Mouse (Mus musculus) erythroblast, embryonic 14.5 days (primary cell): Measurements from ENCODE around the gene Ppy. TPM values are rescaled to one million over a fixed set of nuclear protein-coding genes. Genes with fewer than 3 reads are reported as not detected.

Experiments
- H3K27me3 ChIP-seq: 2 replicates; pipeline ENCODE4 v1.6.1; 2012; ENCODE audit warnings: inconsistent platforms; ENCODE audit not compliant: control insufficient read depth
- H3K36me3 ChIP-seq: 2 replicates; pipeline ENCODE4 v1.6.1; 2012; ENCODE audit warnings: mild to moderate bottlenecking, inconsistent platforms; ENCODE audit not compliant: control insufficient read depth
- H3K4me1 ChIP-seq: 2 replicates; pipeline ENCODE4 v1.6.1; 2012; ENCODE audit warnings: inconsistent platforms; ENCODE audit not compliant: control insufficient read depth
- H3K4me3 ChIP-seq: replicated peaks from 2 replicates; pipeline ENCODE3; 2012; ENCODE audit warnings: moderate library complexity, mild to moderate bottlenecking, inconsistent platforms
- H3K9me3 ChIP-seq: 2 replicates; pipeline ENCODE4 v1.6.1; 2012; ENCODE audit warnings: low read length, inconsistent platforms, mixed read lengths; ENCODE audit not compliant: control insufficient read depth
- GATA1 ChIP-seq: IDR thresholded peaks from 2 replicates; pipeline ENCODE4 v1.6.1; 2012; ENCODE audit warnings: low read length, inconsistent platforms, mixed read lengths
- TAL1 ChIP-seq: IDR thresholded peaks from 3 replicates; pipeline ENCODE4 v1.6.1; 2012; ENCODE audit warnings: low read length, inconsistent platforms, mixed read lengths
- polyA plus RNA-seq: library from polyadenylated mRNA; stranded (reverse); fragments of >175 nt; gene quantifications from 2 replicates; pipeline ENCODE4 v1.2.3, GENCODE M21; 2012

Ppy gene
- polyA plus RNA-seq, 1 experiment: not detected

- peaks cover 4% of the 10 kb centered on the region; the same call in 1 of the 2 replicates for H3K9me3 ChIP-seq
- peaks cover 91% of the 10 kb centered on the region for H3K36me3 ChIP-seq
- peaks cover 65% of the 10 kb centered on the region for H3K4me1 ChIP-seq
- TF ChIP-seq GATA1: no peak
- no peak for TF ChIP-seq TAL1
- H3K4me3 ChIP-seq: peak overlapping the region; percentile 15
- no peaks in the 10 kb centered on the region for H3K27me3 ChIP-seq
Observed at GRCm38 (mm10) chr11:102082322-102082721, 18.8 kb downstream of the Ppy start.

GRCm38 (mm10) chr11:102073722-102074121 is 27.4 kb downstream of the Ppy start:
- peaks cover 8% of the 10 kb centered on the region for H3K27me3 ChIP-seq
- no peak overlapping the region for H3K4me3 ChIP-seq
- peaks cover 75% of the 10 kb centered on the region for H3K36me3 ChIP-seq
- no peaks in the 10 kb centered on the region for H3K9me3 ChIP-seq
- H3K4me1 ChIP-seq: peaks cover 28% of the 10 kb centered on the region
- TF ChIP-seq TAL1: no peak
- no peak for TF ChIP-seq GATA1

- no peak overlapping the region for H3K4me3 ChIP-seq
- H3K4me1 ChIP-seq: peaks cover 28% of the 10 kb centered on the region
- TF ChIP-seq TAL1 (no peak), GATA1 (no peak)
- H3K27me3 ChIP-seq: peaks cover 8% of the 10 kb centered on the region
- H3K36me3 ChIP-seq: peaks cover 68% of the 10 kb centered on the region
- no peaks in the 10 kb centered on the region for H3K9me3 ChIP-seq
Observed at GRCm38 (mm10) chr11:102072729-102073128, 28.4 kb downstream of the Ppy start.

- peaks cover 64% of the 10 kb centered on the region for H3K36me3 ChIP-seq
- H3K4me1 ChIP-seq: peaks cover 21% of the 10 kb centered on the region
- no peak for TF ChIP-seq GATA1
- TF ChIP-seq TAL1: no peak
- H3K27me3 ChIP-seq: peaks cover 8% of the 10 kb centered on the region
- H3K9me3 ChIP-seq: no peaks in the 10 kb centered on the region
- no peak overlapping the region for H3K4me3 ChIP-seq
Observed at GRCm38 (mm10) chr11:102070426-102070825, 30.7 kb downstream of the Ppy start.

GRCm38 (mm10) chr11:102069633-102070032 is 31.5 kb downstream of the Ppy start:
- peaks cover 21% of the 10 kb centered on the region for H3K4me1 ChIP-seq
- no peak for TF ChIP-seq TAL1
- TF ChIP-seq GATA1: no peak
- H3K9me3 ChIP-seq: no peaks in the 10 kb centered on the region
- H3K36me3 ChIP-seq: peaks cover 62% of the 10 kb centered on the region
- peaks cover 8% of the 10 kb centered on the region for H3K27me3 ChIP-seq
- H3K4me3 ChIP-seq: no peak overlapping the region

GRCm38 (mm10) chr11:102068969-102069368 is 32.1 kb downstream of the Ppy start:
- H3K4me3 ChIP-seq: no peak overlapping the region
- peaks cover 62% of the 10 kb centered on the region for H3K36me3 ChIP-seq
- TF ChIP-seq GATA1 (no peak), TAL1 (no peak)
- H3K27me3 ChIP-seq: peaks cover 8% of the 10 kb centered on the region
- H3K4me1 ChIP-seq: peaks cover 16% of the 10 kb centered on the region
- H3K9me3 ChIP-seq: no peaks in the 10 kb centered on the region

GRCm38 (mm10) chr11:102063076-102063475 is 38.0 kb downstream of the Ppy start:
- Histone ChIP-seq H3K9me3 (no peaks in the 10 kb centered on the region), H3K4me1 (peaks cover 21% of the 10 kb centered on the region), H3K27me3 (peaks cover 4% of the 10 kb centered on the region), H3K36me3 (peaks cover 93% of the 10 kb centered on the region), H3K4me3 (no peak overlapping the region)
- TF ChIP-seq GATA1 (no peak), TAL1 (no peak)

GRCm38 (mm10) chr11:102061941-102062473 is 39.1 kb downstream of the Ppy start:
- peaks cover 21% of the 10 kb centered on the region for H3K4me1 ChIP-seq
- no peak overlapping the region for H3K4me3 ChIP-seq
- H3K36me3 ChIP-seq: peaks cover 90% of the 10 kb centered on the region
- no peak for TF ChIP-seq TAL1
- TF ChIP-seq GATA1: no peak
- peaks cover 4% of the 10 kb centered on the region for H3K27me3 ChIP-seq
- no peaks in the 10 kb centered on the region for H3K9me3 ChIP-seq

GRCm38 (mm10) chr11:102061236-102061940 is 39.7 kb downstream of the Ppy start:
- TF ChIP-seq GATA1 (no peak), TAL1 (no peak)
- H3K4me1 ChIP-seq: peaks cover 21% of the 10 kb centered on the region
- no peaks in the 10 kb centered on the region for H3K9me3 ChIP-seq
- peaks cover 85% of the 10 kb centered on the region for H3K36me3 ChIP-seq
- H3K4me3 ChIP-seq: no peak overlapping the region
- H3K27me3 ChIP-seq: peaks cover 4% of the 10 kb centered on the region
